Mouse (Mus musculus): ENCODE data around the gene Smpd4.

Gene Smpd4

DNA sequence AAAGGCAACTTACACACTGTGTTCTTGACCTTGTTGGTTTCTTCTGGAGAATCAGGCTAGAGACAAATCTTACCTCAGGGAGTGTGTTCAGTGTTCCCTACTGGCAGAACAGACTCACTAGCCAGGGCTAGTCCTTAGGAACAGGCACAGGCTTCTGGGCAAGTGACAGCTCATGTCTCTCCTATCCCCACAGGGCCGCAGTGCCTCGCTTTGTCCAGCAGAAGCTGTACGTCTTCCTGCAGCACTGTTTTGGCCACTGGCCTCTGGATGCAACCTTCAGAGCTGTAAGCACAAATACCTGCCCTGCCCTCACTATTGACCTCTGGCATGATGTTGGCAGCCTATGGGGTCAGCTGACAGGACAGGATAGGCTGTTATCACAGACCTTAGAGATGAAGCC lies 19.9 kb downstream of the Smpd4 start:
- DNase-seq, result no peak

DNA sequence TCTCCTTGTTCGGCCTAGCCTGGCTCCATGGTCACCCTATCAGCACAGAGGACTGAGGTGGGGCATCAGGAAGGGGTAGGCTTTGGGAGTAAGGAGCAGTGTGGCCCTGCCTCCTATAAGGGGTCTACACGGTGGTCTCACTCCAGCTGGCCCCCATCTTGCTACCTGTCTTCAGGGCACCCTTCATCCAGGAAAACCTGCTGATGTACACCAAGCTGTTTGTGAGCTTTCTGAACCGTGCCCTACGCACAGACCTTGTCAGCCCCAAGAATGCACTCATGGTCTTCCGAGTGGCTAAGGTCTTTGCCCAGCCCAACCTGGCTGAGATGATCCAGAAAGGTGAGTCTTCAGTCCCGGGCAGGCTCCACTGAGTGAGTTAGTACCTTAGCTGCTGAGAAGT lies 20.8 kb downstream of the Smpd4 start:
- no peak for DNase-seq

DNA sequence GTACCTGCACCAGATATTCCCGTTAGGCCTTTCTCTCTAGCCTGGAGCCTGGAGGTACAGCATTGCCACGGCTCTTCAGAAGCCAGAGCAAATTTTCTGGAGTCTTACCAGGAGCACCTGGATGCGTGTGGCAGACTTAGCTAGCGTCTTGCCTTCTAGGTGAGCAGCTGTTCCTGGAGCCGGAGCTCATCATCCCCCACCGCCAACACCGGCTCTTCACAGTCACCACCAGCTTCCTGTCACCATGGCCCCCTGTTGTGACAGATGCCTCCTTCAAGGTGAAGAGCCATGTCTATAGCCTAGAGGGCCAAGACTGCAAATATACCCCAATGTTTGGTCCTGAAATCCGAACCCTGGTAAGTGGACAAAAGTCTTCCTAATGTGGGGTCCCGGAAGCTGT lies 21.6 kb downstream of the Smpd4 start:
- no peak for DNase-seq

DNA sequence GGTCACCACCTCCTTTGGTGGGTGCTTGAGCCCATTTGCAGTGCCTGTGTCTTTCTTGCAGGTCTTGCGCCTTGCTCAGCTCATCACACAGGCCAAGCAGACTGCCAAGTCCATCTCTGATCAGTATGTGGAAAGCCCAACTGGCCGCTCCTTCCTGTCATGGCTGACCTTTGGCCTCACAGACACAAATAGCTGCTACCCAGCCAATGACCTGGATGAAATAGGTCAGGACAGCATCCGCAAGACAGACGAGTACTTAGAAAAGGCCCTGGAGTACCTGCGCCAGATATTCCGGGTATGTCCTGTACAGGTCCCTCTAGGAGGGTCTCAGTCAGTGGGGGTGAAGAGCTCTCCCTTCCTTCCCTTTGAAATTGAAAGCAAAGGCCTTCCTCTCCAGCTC lies 22.1 kb downstream of the Smpd4 start:
- no peak for DNase-seq

DNA sequence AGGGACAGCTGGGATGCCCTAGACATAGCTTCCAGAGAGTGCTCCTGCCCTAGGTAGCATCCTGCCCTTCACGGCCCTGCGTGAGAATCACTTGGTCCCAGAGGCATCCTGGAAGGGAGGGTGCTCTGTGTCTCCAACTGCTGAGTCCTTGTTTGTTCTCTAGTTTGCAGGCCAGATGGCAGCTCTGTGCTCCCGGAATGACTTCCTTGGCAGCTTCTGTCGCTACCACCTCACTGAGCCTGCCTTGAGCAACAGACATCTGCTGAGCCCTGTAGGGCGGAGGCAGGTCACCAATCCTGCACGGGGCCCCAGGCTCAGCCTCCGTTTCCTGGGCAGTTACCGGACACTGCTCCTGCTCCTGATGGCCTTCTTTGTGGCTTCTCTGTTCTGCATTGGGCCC lies 23.2 kb downstream of the Smpd4 start:
- no peak for DNase-seq

DNA sequence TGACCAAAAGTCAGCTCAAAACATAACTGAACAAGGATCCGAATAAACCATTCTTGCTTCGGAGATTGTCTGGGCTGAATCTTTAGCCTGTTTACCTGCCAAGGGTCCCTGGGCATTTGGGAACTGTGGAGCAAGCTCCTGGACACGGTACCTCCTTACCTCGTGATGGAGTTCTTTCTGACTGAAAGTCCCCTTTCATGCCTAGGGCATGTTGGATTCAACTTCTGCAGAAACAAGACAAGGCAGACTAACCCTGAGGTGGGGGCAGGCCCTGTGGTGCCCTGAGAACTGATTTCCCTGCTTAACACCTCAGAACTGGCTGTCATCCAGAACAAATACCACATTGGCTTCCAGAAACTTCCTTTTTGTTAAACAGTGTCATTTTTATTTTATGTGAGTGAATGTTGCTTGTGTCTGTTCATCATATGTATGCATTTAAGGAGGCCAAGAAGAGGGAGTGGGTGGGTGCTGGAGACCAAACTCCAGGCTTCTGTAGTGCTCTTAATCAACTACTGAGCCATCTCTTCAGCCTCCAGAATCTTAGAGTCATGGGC lies 24.4 kb downstream of the Smpd4 start:
- no peak for DNase-seq

DNA sequence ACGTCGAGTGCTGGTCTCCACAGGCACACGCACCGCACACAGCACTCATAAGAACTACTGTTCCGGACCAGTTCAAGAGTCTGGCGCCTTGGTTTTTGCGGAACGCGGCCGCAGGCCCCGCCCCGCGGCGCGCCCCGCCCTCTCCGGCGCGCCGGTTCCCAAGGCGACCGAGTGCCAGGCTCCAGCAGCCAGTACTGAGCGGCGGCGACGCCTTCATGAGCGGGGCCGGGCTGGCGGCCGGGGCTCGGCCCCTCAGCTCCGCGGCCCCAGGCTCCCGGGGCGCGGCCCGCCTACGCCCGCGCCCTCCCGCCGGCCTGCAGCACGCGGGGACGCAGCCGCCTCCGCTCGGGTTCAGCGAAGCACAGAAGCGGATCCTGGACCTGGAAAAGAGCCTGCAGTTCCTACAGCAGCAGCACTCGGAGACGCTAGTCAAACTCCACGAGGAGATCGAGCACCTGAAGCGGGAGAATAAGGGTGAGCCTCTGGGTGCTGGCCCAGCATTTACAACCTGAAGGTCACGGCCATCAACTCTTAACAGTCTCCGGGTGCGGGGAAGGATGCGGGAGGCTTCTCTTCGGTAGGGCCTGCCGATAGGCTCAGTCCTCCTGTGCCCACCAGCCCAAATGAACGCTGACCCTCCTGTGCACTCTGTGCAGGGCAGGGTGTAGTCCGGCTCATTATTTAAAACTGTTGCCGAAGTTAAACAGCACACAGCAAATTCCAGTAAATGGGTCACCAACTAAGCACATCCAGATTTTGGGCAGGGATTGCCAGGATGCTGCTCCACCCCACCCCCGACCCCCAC lies 27.4 kb downstream of the Smpd4 start, which contains the start of gene Ccdc74a:
Ccdc74a (plus strand) TSS at position 161 of the 805 bp plus-strand sequence.
- peak; percentile 89 for DNase-seq

DNA sequence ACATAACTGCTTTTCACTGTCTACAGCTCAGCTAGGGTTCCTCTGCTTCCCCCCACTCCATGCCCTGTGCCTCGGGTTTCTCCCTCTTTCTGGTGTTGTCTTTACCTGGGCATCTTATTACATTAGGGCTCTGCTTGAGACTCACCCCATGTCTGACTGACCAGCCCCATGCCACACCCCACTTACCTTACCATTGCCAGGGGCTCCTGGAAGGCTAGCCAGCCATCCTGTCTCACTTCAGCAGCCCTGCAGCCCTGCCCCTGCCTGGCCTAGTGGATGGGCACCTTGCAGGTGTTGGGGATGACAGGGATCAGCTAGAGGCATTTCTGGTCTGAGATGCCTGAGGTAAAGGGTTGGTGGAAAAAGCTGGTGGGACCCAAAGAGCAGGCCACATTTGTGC lies 28.0 kb downstream of the Smpd4 start:
- DNase-seq, result no peak

DNA sequence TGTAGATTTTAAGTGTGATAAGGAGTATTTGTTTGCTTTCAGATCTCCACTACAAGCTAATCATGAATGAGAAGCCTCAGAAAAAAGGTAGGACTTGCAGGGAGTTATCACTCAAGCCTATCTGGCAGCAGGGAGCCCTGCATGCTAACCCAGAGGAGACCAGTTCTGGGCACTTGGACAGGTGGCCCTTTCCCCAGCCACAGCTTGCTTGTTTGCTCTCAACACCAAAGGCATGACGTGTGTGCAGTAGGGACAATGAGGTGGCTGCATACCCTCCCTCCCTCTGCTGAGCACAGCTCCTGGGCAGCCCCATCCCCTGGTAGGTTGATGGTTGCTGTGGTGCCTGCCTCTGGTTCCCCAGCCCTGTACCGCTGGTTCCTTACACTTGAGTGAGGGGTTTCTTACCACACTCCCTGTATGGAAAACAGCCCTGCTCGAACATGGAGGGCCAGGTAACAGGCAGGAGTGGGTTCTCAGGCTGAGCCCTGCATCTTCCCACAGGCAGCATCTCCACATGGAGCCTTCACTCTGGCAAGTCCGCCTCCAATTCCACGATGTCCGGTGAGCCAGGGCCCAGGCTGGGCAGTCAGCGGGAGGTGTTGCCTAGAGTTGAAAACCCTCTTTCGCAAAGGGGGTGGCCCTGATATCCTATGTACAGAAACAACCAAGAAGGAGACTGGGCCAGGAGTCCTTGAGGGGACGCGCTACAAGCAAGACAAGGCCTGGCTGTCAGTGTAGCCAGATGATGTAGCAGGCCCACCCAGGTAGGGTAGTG lies 28.6 kb downstream of the Smpd4 start:
- no peak for DNase-seq

DNA sequence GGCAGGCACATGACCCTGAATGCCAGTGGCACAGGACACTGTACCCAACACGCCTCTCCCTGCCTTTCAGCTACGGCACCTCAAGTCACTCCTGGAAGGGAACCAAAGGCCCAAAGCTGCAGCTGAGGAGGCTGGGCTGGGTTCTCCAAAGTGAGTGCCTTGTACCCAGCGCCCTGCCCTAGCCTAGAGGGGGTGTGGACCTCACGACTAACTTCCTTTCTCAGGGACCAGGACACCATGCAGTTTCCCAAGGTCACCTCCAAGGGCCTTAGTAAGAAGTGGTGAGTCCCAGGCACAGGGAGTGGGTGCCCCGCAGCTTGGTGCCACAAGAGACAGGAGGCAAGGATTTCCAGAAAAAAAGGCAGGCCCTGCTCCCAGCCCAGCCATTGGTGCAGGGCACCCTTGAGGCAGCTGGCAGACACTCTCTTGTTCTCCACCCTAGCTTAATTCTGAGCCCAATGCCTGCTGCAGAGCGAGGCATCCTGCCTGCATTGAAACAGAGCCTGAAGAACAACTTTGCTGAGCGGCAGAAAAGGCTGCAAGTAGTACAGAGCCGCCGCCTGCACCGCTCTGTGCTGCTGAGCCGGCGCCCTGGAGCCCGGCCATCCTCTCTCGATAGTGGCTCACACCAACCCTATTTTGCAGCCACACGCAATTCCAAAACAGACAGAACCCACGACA lies 30.9 kb downstream of the Smpd4 start:
- DNase-seq, result no peak

DNA sequence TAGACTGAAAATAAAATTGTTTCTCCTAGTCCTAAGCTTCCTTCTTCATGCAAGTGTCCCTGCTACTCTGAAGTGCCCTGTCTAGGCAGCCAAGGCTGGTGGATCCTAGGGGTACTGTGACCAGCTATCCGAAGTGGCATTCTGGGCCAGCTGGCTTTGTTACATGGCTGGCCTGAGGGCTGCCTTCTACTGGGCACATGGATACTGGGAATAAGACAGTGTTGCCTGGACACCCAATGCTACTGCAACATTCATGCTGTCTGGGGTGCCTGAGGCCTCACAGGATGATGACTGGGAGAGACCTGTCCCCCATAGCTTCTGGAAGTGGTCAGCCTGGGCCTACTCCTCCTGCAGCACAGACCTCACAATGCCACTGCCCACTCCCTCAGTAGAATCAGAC lies 31.6 kb downstream of the Smpd4 start:
- DNase-seq, result no peak

DNA sequence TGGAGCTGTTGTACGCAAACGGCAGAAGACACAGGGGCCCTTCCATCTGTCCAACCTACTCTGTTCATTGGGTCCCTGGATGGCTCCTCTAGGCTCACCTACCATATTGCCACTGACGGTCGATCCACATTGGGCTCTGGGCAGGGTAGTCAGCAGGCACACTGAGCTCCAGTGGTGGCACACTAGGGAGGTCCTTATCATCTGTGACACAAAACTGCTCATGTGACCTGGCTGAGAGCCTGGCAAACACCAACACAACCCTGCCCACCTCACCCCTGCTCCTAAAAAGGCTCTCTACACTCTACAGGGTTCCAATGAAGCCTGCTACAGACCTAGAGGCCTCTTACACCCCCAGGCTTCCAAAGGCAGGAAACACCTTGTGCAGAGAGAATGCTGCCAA lies 33.5 kb downstream of the Smpd4 start:
- no peak for DNase-seq

DNA sequence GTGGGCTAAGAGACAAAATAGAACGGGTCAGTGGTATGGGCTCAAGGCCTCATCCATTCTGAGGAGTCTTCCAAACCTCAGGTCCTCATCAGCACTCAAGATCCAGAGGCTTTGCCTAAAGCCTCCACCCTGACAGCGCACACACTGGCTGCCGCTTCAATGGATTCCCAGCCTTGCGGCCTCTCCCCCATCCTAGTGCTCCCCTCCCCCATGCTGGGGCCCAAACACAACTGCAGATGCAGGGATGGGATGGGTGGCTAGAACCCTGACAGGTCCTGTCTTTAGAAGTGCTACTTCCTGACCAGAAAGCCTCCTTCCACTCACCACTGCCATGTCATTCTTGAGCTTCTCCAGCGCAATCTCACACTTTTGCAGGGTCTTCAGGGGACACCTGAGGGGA lies 34.4 kb downstream of the Smpd4 start:
- no peak for DNase-seq

DNA sequence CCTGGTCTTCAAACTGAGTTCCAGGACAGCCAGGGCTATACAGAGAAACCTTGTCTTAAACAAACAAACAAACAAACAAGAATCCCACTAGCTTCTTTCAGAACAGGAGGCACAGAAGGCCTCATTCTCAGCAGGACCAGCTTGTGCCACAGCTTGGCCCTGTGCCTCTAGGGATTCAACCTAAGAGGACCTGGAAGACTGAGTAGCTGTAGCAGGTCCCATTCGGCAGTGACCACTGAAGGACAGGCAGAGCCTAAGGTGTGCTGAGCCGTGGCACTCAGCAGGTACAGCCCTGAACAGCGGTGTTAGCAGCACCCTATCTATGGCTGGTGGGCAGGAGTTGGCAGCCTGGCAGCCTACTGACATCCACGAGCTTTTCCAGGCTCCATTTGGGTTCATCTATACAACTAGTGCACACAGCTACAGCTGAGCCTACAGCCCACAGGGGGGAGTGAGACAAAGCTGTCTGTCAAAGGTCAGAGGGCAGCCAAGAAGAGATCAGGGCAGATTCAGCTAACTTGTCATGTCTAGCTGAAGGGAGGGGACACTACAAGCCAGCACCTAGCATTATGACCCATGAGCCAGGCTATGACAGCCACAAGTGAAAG lies 35.1 kb downstream of the Smpd4 start:
- DNase-seq, result no peak

DNA sequence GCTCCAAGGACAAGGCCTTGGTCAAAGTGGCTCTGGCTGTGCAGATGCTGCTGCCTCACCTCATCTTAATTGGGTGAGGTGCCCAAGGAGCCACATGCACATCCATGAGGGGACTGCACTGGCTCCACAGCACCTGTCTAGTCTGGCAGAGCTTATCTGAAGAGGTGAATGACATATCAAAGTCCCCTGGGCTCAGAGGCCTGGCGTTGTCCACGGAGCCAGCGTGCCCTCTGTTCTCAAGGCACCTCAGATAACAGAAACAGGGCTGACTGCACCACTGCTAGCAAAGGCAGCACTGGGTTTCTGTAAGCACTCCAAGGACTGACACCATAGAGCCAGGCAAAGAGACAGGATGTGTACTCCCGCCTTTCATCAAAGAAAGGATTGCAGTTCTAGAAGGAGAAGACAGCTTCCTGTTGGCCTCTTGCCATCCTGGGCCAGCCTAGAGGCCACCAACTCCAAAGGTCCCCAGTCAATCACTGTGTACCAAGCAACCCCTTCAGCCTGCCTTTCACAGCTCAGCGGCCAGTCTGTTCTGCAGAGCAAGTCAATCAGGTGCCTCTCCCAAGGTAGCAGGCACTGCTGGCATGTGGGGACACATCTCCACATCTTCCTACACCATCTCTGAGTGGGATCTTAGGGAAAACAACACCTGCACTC lies 37.2 kb downstream of the Smpd4 start:
- peak; percentile 37 for DNase-seq

DNA sequence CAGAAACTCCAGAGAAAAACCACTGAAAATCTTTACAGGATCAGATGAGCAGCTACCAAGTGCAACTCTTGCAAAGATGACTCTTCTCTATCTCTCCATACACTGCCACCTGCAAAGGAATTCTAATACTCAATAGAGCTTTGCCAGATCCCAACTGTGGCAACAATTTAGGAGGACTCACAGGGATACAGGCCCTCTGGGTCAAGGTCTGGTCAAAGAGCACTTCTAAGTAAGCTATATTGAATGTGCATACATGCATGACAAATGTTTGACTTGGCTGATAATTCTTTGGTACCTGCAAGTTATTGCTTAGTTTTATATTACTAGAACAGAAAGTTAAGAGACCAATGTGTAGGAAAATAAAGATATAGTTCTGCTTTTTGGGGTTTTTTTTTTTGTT lies 46.4 kb downstream of the Smpd4 start:
- DNase-seq, result no peak

DNA sequence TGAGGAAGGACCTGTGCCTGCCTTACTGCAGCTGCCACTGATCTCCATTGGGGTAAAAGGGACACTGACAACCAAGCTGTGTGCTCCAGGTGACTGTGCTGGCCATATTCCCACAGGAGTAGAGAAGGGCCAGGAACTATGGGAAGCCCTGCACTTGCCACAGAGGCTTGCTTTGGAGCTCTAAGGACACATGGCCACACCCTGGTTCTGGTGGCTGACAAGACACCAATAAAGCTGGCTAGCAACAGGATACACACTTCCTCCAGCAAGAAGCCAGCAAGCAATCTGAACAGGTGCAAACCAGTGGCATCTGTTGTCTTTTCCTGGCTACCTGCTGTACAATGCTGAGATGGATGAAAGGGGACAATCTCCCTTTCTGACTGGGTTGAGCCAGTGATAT lies 50.7 kb downstream of the Smpd4 start:
- no peak for DNase-seq

Measured in lung, postnatal 10 days (tissue).